Mouse (Mus musculus): ENCODE data around the gene Tas2r107.
"Not testable (repeated sequence)": the region's sequence is repeated elsewhere in the genome, so short reads cannot be mapped to it uniquely, and the experiment has no call there.

The Tas2r107 gene

GRCm38 (mm10) chr6:131660049-131660448 lies at the start of gene Tas2r107:
Gene Tas2r107 (minus strand): TSS chr6:131660149.
- DNase-seq (ENCODE audit: low spot score), result no peak

- DNase-seq (ENCODE audit: low spot score), result no peak
Measured at GRCm38 (mm10) chr6:131689963-131690362, 30.0 kb upstream of the Tas2r107 start, which contains the start of gene Tas2r114. Gene Tas2r114 (minus strand): TSS chr6:131690063.

GRCm38 (mm10) chr6:131687395-131687794 lies 27.4 kb upstream of the Tas2r107 start, which contains the start of gene Tas2r105:
Gene Tas2r105 (minus strand): TSS chr6:131687495.
- DNase-seq (ENCODE audit: low spot score), result no peak

- DNase-seq (ENCODE audit: low spot score), result no peak
Measured at GRCm38 (mm10) chr6:131685644-131686043, 25.7 kb upstream of the Tas2r107 start, which contains the start of gene Tas2r104. Gene Tas2r104 (minus strand): TSS chr6:131685744.

GRCm38 (mm10) chr6:131678786-131679185 lies 18.8 kb upstream of the Tas2r107 start, which contains the start of gene Tas2r106:
Gene Tas2r106 (minus strand): TSS chr6:131678886.
- DNase-seq (ENCODE audit: low spot score), result no peak

GRCm38 (mm10) chr6:131630812-131631211 lies 29.1 kb downstream of the Tas2r107 start, which contains the start of gene Tas2r130:
Gene Tas2r130 (minus strand): TSS chr6:131630912.
- no peak for DNase-seq (ENCODE audit: low spot score)

GRCm38 (mm10) chr6:131609956-131610355 lies 50.0 kb downstream of the Tas2r107 start:
- DNase-seq (ENCODE audit: low spot score), result not testable (repeated sequence)
